Mouse (Mus musculus): ENCODE data around the gene Dgcr2. TPM values are rescaled to one million over a fixed set of nuclear protein-coding genes. Genes with fewer than 3 reads are reported as not detected.

Gene Dgcr2
- polyA plus RNA-seq, 1 experiment, result 166 TPM

DNA sequence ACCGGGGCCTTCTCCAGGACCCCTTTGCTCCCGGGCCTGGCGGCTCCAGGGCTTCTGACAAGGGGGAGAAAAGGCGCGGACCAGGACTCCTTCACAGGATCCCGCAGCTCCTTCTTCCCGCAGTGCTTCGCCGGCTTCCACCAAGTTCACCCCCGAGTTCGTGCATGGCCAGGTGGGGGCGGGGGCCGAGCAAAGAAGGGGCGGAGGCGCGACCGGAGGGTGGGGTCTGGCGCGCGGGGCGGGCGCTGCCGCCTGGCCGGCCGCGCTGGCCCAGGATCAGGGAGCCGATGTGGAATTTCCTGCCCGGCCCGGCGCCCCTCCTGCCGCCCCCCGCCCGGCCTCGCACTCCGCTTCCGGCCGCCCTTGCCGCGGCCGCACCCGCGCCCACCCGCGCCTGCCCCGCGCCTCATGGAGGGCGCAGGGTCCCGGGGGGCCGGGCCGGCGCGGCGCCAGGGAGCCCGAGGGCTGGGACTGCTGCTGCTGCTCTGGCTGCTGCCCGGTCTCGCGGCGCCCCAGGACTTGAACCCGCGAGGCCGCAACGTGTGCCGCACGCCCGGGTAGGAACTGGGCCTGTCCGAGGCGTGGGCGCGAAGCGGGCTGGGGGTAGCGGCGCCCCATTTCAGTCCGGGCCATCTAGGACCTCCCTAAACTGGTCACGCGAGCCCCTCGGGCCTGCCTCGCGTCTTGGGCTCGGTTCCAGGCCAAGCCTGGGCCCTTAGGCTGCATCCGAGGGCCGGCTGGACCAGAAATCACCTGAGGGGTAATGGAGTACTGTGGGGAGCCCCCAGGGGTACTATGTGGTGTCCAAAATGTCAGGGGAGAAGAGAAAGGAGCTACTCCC lies 101.2 kb downstream of the Dgcr2 start, which contains the start of gene Scarf2:
Gene Scarf2 (plus strand): TSS at position 312 of the 841 bp plus-strand sequence.
- DNase-seq (ENCODE audit: low read depth), result no peak
- TF ChIP-seq POLR2A (IDR thresholded peaks at IDR 0.05; ENCODE audit: borderline replicate concordance, extremely low read depth, insufficient read depth, insufficient read length, poor library complexity, severe bottlenecking) (no peak), CTCF (IDR thresholded peaks at IDR 0.05; ENCODE audit: borderline replicate concordance, extremely low read depth, insufficient read depth, insufficient read length) (no peak)

DNA sequence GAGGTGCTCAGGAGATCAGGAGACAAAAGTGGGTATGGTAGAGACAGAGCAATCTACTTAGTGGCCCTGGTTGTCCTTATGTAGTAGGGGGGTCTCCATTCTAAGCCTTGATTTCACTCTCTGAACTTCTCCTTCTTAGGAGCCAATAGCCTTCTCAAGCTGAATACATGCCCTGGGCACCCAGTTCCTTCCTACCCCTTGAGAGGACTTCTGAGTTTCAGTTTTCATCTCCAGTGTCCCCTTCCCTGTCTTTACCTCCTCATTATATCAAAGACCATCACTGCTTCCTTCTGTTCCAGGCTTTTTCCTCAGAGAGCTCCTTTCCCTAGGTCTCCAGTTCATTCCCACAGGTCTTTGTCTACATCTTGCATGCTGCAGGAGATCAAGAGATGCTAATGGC lies 101.8 kb downstream of the Dgcr2 start:
- TF ChIP-seq POLR2A (IDR thresholded peaks at IDR 0.05; ENCODE audit: borderline replicate concordance, extremely low read depth, insufficient read depth, insufficient read length, poor library complexity, severe bottlenecking), result no peak
- TF ChIP-seq CTCF (IDR thresholded peaks at IDR 0.05; ENCODE audit: borderline replicate concordance, extremely low read depth, insufficient read depth, insufficient read length), result no peak

DNA sequence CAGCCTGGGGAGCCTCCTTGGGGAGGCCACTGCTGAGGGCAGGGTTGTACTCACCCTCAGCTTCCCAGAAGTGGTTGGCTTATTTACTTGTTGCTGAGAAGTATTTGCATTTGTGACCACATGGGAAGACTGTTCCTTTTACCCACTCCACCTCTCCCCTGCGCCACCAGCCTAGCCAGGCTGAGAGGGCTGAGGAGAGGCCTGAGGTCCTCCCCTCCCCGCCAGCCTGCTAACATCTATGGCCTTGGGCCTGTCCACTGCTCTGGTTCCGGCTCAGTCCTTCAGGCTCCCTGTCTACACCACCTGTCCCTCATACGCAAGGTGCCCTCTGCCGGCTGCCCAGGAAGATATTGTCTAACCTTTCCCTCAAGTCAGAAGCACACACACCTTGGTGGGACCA lies 102.7 kb downstream of the Dgcr2 start:
- TF ChIP-seq POLR2A (IDR thresholded peaks at IDR 0.05; ENCODE audit: borderline replicate concordance, extremely low read depth, insufficient read depth, insufficient read length, poor library complexity, severe bottlenecking), result no peak
- TF ChIP-seq CTCF (IDR thresholded peaks at IDR 0.05; ENCODE audit: borderline replicate concordance, extremely low read depth, insufficient read depth, insufficient read length), result no peak
- no peak for DNase-seq (ENCODE audit: low read depth)

More for the DNA sequence above, 101.8 kb downstream of the Dgcr2 start:
- DNase-seq (ENCODE audit: low read depth), result no peak

GRCm38 (mm10) chr16:17794047-17794446 lies 104.3 kb downstream of the Dgcr2 start:
- DNase-seq (ENCODE audit: low read depth), result no peak
- no peak for TF ChIP-seq POLR2A (IDR thresholded peaks at IDR 0.05; ENCODE audit: borderline replicate concordance, extremely low read depth, insufficient read depth, insufficient read length, poor library complexity, severe bottlenecking)
- TF ChIP-seq CTCF (IDR thresholded peaks at IDR 0.05; ENCODE audit: borderline replicate concordance, extremely low read depth, insufficient read depth, insufficient read length), result no peak

- TF ChIP-seq CTCF (IDR thresholded peaks at IDR 0.05; ENCODE audit: borderline replicate concordance, extremely low read depth, insufficient read depth, insufficient read length) (no peak), POLR2A (IDR thresholded peaks at IDR 0.05; ENCODE audit: borderline replicate concordance, extremely low read depth, insufficient read depth, insufficient read length, poor library complexity, severe bottlenecking) (no peak)
- no peak for DNase-seq (ENCODE audit: low read depth)
Measured at GRCm38 (mm10) chr16:17792728-17793127, 105.6 kb downstream of the Dgcr2 start.

Other genes starting within 250 kb of the Dgcr2 start
- 65.0 and 87.3 TPM in 2 replicates for gene Med15, start 165.7 kb downstream of the Dgcr2 start, polyA plus RNA-seq (2012; rRNA removed)
- gene Klhl22, start 138.9 kb downstream of the Dgcr2 start, polyA plus RNA-seq (2012; rRNA removed), result 109 and 116 TPM in 2 replicates
- gene Scarf2, start 101.3 kb downstream of the Dgcr2 start, polyA plus RNA-seq (2012; rRNA removed), result 11.8 and 15.5 TPM in 2 replicates
- 2.3 and 3.7 TPM in 2 replicates for gene B830017H08Rik, start 65.4 kb downstream of the Dgcr2 start, polyA plus RNA-seq (2012; rRNA removed)
- gene Car15, start 60.2 kb downstream of the Dgcr2 start, polyA plus RNA-seq (2012; rRNA removed), result 16.1 and 18.1 TPM in 2 replicates
- gene Gm20518, start 6.9 kb downstream of the Dgcr2 start, polyA plus RNA-seq (2012; rRNA removed), result 3.2 and 3.9 TPM in 2 replicates
- gene Tssk1, start 4.3 kb downstream of the Dgcr2 start, polyA plus RNA-seq (2012; rRNA removed), result 0.04 and 0.06 TPM in 2 replicates
- gene Tssk2, start 75 bp upstream of the Dgcr2 start, polyA plus RNA-seq (2012; rRNA removed), result not detected in 2 replicates
- 51.9 and 56.9 TPM in 2 replicates for gene Ess2, start 12.8 kb upstream of the Dgcr2 start, polyA plus RNA-seq (2012; rRNA removed)
- 0.55 and 1.1 TPM in 2 replicates for gene Gsc2, start 16.5 kb upstream of the Dgcr2 start, polyA plus RNA-seq (2012; rRNA removed)
- 110 and 126 TPM in 2 replicates for gene Slc25a1, start 29.7 kb upstream of the Dgcr2 start, polyA plus RNA-seq (2012; rRNA removed)
- gene Vpreb2, start 81.9 kb upstream of the Dgcr2 start, polyA plus RNA-seq (2012; rRNA removed), result 0.10 TPM in 1 of 2 replicates, not detected in the other
- gene Dgcr6, start 154.3 kb upstream of the Dgcr2 start, polyA plus RNA-seq (2012; rRNA removed), result 110 and 137 TPM in 2 replicates
- 6.5 and 8.0 TPM in 2 replicates for gene Prodh, start 191.6 kb upstream of the Dgcr2 start, polyA plus RNA-seq (2012; rRNA removed)
- gene Rtn4r, start 229.1 kb upstream of the Dgcr2 start, polyA plus RNA-seq (2012; rRNA removed), result 50.3 and 52.5 TPM in 2 replicates